Mouse (Mus musculus): ENCODE data around the gene Vasp.

- TF ChIP-seq CTCF (IDR thresholded peaks at IDR 0.05; ENCODE audit: low read depth, low read length) (no peak), POLR2AphosphoS5 (IDR thresholded peaks at IDR 0.05; ENCODE audit: insufficient replicate concordance, low read depth, low read length) (no peak), TAL1 (conservative IDR thresholded peaks at IDR 0.05; ENCODE audit: low read depth, low read length) (no peak), GATA1 (IDR thresholded peaks at IDR 0.05; ENCODE audit: borderline replicate concordance, low read length) (no peak)
Measured at GRCm38 (mm10) chr7:19265928-19266822, 5.4 kb downstream of the Vasp start.

All from G1E (cell line).